Mouse (Mus musculus) cerebellum, adult 8-10 months (tissue): ENCODE measurements around the gene Rbm7.
"Not testable (repeated sequence)": the region's sequence is repeated elsewhere in the genome, so short reads cannot be mapped to it uniquely, and the experiment has no call there.

Source experiments
- DNase-seq: peaks from one replicate; pipeline ENCODE4 v3.0.0; 2022

Rbm7 gene

DNA sequence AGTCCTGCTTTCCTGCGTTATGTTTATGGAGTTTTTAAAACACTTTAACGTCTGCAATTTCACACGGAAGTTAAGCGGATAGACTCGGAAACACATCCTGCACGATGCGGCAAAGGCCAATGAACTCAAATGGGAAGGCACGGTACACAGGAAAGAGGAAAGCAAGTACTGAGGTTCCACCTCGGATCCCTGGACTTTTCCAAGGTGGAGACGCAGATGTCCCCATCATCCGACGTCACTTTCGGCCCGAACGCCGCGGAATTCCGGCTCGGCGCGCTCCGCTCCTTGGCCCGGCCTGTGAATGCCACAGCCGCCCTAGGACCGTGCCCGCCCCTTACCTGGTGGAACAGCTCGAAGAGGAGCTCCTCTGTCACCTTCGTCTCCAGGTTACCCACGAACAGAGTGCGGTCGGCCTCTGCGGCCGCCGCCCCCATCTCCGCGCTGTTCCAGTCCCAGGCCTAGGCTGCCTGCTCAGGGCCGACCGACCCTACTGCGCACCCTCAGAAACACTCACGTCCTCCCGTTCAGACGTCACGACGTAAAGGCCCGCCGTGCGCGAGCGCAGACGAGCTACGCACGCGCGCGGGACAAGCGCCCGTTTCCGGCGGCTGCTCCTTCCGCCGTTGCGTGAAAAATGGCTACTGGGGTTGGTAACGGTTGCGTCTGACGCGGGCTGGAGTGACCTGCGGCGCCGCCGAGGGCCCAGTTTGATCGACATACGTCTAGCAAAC lies at the start of gene Rbm7, which contains the start of gene Gm5617:
TSS of gene Rbm7 (minus strand) at position 483 of the 731 bp plus-strand sequence.
TSS of gene Gm5617 (plus strand) at position 626 of the 731 bp plus-strand sequence.
- peak; percentile 93 for DNase-seq

DNA sequence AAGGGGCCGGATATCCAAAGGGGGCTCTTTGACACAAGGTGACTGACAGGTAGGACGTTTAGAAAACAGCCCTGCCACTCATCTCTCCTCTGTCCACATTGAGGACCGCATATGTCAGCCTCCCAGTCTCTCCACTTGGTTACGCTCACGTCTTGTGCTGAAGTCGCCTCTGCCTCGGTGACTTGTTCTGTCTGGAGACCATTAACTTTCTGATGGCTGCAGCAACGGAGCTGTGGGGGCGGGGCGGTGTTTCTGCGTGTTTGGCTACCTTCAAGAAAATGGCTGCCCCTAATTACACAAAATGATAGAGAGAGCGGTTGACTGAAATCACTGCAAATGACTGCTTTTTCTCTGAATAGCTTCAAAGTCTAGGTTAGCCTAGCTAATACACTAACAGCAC lies 43.6 kb upstream of the Rbm7 start:
- peak; percentile 1 for DNase-seq

DNA sequence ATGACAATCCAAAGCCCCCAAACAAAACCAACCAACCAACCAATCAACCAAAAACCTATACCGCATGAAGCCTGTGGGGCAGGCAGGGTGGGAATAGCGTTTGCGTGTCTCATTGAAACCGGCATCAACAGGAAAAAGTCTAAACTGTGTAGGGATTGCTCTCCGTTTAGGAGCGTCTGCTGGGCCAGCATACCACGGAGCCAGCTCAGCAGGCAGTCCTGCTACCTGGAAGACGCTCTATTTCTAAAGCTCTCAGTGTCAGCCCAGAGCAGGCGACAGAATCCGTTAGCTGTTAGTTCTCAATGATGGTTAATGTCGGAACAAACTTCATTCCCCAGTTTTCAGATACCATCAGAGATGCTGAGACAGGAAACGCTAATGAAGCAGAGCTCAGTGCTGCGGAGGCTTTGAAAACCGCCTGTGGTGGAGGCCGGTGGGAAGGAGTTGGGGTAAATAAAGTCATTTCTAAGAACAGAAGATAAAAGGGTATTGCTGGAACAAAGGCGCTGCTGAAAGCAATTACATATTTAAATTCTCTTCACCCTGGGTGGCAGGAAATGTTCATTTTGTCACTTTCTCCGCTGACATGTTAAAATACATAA lies 43.0 kb upstream of the Rbm7 start:
- DNase-seq, result no peak

DNA sequence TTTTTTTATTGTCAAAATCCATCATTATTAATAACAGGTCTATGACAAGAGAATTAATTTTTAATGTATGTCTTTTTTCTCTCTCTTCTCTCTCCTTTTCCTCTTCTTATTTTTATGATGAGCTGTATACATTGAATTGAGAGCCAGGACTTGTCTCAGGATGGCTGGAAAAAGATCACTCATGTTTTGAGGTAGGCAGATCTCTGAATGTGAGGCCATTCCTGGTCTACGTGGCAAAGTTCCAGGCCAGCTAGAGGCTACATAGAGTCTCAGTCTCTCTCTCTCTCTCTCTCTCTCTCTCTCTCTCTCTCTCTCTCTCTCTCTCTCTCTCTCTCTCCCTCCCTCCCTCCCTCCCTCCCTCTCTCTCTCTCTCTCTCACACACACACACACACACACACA lies 42.5 kb upstream of the Rbm7 start:
- DNase-seq, result not testable (repeated sequence)

DNA sequence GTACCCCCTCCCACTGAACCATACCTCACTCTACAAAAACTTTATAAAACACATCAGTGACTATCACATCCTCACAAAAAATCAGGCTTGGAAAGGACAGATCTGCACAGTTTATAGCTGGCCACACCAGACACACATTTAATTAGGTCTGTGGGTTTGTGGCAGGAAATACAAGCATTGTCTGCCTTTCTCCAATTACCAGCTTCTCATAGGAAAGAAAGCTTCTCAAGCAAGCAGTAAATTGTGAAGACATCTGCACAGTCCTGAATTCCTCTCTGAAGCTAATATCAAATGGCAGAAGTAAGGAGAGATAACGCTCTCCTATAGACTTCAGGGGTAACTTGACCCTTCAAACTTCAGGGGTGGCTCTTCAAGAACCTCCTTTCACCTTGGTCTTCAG lies 41.3 kb upstream of the Rbm7 start:
- no peak for DNase-seq

DNA sequence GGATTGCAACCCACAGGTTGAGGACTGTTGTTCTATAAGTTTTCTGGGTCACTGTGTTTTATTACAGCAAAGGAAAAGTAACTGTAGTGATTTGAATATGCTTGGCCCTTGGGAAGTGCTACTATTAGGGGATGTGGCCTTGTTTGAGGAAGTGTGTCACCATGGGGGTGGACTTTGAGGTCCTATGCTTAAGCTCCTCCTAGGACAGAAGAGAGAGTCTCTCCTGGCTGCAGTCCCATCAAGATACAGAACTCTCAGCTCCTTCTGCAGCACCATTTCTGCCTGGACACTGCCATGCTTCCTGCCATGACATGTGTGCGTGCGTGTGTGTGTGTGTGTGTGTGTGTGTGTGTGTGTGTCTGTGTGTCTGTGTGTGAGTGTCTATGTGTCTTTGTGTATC lies 37.6 kb upstream of the Rbm7 start:
- no peak for DNase-seq

DNA sequence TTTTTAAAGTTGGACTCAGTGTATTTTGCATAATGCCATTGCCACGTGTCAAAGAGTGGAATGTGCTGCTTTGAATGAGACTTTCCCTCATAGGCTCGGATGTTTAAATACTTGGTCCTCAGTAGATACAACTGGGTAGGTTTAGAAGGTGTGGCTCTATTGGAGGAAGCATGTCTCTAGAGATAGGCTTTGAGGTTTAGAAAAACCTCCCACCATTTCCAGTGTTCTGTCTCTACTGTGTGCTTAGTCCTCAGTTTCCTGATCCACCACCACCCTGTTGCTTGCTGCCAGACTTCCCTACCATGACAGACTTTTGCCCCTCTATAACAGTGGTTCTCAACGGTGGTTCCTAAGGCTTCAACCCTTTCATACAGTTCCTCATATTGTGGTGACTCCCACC lies 37.1 kb upstream of the Rbm7 start:
- DNase-seq, result no peak

DNA sequence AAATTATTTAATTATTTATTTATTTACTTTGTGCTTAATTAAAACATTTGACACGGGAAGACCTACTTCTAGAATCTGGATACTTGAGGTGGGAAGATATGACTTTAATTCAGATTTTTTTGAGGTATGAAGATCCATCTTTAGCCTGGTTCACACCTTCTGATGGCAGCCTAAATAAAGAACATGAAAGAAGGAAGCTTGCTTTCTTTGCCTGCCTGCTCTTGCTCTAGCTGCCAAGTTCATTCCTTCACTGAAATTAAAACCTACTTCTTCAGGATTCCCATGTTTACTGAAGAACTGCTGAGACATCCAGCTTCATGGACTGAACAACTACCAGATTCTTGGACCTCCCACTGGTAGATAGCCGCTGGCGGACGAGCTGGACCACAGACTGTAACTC lies 36.2 kb upstream of the Rbm7 start:
- no peak for DNase-seq

DNA sequence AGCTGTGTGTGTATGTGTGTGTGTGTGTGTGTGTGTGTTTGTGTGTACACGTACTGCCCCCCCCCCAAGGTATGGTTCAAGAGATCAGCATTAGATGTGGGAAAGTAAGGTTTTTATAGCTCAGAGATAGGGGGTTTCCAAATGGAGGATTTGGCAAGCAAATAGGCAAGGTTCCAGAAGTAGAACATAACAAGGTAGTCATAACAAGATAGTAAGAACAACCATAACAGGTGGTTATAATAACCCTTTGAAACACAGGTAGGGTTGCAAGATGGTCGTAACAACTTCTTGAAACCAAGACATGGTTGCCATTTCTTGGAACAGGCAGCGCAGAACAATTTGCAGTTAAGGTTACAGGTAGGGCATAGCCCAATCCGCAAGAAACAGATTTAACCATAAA lies 31.4 kb upstream of the Rbm7 start:
- DNase-seq, result no peak

DNA sequence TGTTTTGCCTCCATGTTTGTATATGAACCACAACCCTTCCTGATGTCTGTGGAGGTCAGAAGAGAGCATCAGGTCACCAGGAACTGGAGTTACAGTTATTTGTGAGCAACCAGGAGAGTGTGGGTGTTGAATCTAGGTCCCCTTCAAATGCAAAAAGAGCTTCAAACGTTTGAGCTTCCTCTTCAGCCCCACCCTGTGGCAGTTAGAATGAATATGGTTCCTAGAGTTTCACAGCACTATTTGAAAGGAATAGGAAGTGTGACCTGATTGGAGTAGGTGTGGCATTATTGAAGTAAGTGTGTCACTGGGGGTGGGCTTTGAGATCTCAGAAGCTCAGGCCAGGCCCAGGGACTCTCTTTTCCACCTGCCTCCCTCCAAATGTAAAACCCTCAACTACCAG lies 30.5 kb upstream of the Rbm7 start:
- no peak for DNase-seq

DNA sequence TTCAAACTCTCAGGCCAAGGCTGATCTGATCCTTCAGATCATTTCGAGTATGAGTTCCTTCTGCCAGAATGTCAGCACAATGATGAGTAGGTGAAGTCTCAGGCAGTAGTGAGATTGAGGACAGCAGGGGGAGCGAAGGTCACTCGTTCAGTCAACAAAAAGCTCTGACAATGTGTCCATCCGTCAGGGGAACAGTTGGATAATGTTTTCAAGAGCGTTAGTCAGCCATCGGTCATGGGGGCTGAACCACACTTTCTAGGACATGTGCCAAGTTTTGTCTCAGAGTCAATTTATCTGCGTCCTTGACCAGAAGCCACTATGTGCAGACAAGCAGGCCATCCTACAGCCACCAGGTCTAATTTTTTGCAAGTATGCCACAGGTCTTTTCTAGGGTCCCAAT lies 25.3 kb upstream of the Rbm7 start:
- DNase-seq, result not testable (repeated sequence)

DNA sequence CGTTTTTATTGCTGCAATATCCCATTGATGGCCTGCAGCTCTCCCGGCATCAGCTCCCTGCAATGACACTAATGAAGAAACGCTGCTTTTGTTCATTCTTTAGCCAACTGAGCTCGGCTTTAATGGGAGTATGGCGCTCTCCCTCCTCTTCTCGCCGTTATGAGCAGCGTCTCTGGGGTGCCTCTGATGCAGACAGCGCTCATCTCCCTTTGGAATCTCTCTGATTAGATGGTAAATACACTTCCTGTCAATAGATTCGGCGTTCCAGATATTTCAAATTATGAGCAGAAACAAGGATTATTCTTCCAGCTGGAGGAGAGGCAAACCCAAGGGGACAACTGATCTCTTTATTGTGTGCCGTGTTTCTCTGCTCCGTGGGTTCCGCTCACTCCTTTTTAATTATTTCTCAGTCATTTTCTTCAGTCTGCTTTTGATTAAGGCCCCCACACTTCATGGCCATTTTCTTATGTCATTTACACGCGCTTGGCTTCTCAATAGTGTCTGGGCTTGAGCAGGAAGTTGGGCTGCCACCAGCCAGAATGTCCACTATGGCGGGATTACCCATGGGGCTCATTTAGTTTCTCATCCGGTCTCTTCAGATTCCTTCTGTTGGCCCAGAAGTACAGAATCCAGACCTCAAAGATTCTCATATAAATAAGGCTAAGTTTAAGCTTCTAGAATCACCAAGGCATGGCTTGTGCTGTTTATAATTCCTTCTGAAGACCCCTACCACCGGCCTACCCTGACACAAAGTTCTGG lies 22.5 kb upstream of the Rbm7 start:
- DNase-seq, result no peak

DNA sequence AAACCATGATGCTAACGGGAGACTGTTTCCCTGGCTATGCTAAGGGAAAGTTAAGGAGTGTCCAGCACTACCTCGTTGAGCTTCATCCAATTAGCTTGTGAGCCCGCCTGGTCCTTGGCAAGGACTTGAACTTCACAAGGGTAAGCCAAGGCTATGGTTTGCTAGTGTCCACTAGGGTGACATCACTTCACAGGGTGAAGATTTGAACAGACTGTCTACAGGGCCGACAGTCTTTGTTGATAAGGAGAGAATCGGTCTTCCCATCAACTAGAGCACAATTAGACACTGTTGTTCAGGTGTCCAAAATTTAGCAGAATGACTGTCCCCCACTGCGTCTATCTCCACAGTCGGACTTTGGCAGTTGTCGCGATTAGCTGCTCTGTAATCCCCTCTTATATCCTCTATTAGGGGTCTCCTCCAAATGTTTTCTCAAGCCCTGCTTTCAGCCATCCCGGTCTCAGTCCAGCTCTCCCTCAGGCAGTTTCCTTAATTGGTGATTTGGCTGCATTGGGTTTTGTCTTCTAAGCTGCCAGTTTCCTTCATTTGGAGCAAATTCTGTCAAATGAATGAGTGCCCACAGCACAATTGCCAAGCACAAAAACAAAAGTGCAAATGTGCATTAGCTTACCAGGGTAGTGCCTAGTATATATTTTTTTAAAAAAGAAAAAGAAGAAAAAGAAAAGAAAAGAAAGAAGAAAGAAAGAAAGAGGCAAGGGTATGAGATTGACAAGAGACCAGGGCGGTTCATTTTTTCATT lies 21.7 kb upstream of the Rbm7 start:
- DNase-seq, result no peak

DNA sequence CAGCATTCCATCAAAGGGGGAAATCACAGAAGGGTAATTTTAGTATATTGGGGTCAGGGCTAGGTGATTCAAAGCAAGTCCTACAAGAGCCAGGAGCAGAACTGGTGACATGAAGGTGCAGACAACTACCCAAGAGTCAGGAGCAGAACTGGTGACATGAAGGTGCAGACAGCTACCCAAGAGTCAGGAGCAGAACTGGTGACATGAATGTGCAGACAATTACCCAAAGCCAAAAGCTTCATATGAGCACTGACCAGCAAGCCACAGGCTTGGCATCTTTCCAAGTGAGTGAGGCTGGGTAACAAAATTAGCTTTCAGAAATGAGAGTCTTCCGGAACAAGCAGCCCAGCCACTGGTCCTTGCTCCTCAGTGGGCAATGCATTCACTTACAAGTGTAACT lies 20.2 kb upstream of the Rbm7 start:
- no peak for DNase-seq

DNA sequence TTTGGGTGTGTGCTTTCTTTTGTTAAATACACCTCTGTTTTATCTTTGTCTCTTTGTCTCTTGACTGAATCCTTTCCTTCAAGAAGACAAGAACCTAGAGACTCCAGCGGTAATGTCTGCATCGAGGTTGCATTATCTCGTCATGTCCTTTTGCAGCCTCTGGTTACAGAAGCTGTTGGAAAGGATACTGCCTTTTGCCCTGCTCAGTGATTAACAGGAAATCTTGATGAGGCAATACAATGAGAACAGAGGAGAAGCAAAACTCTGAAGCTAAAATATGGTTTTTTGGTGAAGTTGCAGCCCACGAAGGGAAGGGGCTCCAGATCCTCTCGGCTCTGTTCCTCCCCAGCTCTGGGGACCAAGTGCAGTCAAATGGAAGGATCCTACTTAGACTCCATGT lies 15.0 kb upstream of the Rbm7 start:
- no peak for DNase-seq

DNA sequence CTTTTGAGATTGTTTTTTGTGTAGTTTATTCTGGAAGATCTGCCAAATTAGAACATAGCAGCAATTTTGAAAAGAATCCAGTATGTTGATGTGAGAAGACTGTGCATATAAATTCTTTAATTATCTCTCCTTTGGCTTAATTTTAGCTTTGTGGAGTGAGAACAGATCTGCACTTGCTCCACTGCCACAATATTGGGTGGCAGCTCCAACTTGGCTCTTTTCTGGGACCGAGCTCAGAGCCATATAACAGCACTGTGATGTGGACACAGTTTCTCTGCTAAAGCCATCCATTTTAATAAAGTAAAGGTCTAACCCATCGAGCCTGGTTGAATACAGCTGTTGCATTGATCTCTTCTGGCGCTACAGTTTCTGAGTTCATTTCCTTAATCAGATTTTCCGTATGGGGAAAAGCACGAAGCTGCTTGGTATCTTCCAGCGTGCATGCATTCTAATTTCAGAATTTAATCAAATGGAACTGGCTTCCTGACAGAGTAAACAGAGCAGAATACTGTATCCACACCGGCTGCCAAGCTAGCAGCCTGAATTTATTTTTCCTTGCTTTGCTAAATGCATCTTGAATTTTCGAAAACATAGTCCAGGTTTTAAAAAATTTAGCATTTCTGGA lies 9.8 kb upstream of the Rbm7 start:
- DNase-seq, result no peak

DNA sequence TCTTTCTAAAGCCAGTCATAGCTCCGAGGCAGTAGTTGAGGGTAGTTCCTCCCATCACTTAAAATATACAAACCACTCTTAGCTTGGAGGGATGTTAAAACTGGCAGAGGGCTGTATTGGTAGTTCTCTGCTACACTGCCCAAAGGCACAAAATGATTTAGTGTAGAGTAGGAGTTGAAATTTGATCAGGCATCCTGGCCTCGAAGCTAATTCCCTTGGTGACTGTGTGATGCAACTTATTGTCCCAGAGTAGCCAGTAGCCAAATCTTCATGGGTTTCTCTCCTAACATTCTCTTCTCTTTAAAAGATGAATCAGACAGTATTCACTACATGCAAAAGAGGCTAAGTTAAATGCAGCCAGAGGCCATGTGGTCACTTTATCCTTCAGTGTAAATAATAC lies 7.9 kb upstream of the Rbm7 start:
- DNase-seq, result no peak

DNA sequence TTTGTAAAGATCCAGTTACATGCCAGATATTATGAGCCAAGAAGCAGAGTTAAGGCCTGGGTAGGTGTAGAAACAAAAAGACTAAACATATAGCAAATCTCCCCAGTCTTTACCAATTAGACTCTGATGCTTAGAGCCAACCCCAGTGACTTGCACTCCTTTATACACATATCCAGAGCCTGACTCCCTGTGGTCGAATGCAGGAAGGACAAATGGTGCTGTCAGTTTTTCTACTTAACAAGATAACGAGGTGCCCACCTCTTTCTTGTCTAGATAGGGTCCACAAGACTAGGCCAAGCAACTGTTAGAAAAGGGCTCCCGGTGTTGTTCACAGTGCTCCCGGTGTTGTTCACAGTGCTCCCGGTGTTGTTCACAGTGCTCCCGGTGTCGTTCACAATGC lies 6.1 kb upstream of the Rbm7 start:
- no peak for DNase-seq

DNA sequence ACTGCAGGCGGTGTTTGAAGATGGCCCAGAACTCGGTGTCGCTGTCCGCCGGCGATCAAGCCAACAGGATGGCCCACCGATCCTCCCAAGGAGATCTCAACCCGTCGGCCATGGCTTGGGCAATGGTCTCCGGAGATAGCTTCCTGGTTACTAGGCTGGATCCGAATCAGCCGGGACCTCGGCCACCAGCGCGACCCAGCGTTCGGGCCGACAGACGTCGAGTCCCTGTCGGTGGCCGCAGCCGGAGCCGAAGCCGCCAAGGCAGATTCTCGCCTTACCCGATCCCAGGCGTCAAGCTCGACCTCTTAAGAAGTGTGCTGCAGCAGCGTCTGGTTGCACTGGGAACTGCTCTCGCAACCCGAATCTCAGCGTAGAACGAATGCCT lies 441 bp upstream of the Rbm7 start:
- DNase-seq, result no peak

DNA sequence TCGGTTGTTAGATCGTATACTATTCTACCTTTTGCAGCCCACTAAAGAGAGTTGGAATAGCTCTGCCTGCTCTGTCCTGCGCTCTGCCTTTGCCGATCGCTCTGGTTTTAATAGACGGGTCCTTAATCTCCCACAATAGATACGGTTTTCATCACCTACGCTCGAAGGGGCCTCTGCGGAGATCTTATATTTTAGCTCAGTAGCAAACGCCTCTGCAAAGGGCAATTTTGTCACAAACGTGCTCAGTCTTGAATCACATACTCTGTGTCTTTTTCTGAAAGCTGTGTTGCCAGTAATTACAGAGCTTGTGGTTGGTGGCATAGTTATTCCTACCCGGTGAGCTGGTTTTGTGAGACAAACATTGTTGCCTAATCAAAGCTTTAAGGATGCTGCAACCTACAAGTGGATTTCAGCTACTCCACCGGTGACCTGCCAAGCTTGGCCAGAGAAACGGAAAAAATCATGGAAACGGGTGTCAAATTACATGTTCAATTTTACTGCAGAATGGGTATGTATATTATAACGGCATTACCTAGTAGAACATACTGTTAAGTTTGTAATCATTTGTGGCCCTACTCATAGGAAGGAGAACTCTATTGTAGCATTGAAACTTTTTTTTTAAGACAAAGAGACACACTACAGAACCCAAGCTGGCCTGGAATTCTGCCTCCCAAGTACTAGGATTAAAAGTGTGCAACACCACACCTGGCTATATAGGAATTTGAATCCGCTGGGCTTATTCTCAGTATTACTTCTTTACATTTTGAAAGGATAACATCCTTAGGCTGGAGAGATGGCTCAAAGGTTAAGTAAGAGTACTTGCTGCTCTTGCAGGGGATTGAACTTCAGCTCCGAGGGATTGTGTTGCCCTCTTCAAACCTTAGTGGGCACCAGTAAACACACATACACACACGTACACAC lies 13.6 kb downstream of the Rbm7 start:
- no peak for DNase-seq

DNA sequence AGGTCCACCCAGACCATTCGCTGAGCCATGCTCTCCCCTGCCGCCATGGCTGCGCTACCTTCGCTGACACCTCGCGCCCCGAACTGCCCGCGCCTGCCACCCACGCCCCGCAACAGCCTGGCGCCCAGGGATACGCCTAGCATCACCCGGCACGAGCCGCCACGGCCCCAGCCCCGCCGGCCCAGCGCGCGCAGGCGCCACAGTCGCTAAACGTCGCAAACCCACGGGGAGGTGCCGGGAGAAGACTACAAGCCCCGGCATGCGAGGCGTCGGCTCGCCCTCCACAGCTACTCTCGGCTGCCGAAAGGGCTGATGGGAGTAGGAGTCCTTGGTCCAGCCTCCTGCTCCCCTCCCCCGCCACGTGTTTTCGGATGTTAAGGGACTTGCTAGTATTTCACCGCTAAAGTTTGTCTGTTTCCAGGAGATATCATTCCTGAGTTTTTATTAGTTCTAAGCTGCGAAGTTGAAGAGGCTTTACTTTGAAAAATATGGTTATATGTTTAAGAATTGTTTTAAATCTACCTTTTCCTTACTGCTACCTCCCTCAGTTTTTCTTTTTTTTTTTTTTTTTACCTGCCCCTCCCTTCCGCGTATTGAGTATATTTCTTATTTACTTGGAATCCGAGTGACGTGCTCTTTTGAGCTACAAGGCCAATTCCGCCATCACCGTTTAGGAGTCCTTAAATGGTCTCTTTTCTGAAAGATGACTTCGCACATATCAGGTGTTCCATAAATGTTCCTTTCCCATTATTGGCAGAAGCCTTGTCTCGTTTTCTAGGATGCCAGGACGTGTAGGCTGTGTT lies 14.5 kb downstream of the Rbm7 start, which contains the start of gene Rexo2:
TSS of gene Rexo2 (minus strand) at position 213 of the 803 bp plus-strand sequence.
- peak; percentile 94 for DNase-seq
